Mouse (Mus musculus) right cerebral cortex, postnatal 25 days (tissue): ENCODE measurements around the gene Ddx4.

ENCODE experiments used
- DNase-seq: peaks from one replicate; pipeline ENCODE4 v3.0.0; 2022

The Ddx4 gene

GRCm38 (mm10) chr13:112551641-112552548 lies 100.4 kb downstream of the Ddx4 start:
- DNase-seq: no peak
